Mouse (Mus musculus) lung, postnatal 0 days (tissue): Measurements from ENCODE around the gene Ergic1. TPM values are rescaled to one million over a fixed set of nuclear protein-coding genes. Genes with fewer than 3 reads are reported as not detected.

Source experiments
- ATAC-seq: fragments of 200-750 bp; cut with Nextera tagmentation; 2 replicates; pipeline ENCODE4 v1.8.0; 2017; ENCODE audit warnings: moderate library complexity
- DNase-seq: peaks from one replicate; pipeline ENCODE4 v3.0.0-alpha.2; 2016; ENCODE audit warnings: low spot score
- H3K27ac ChIP-seq: fragments of 300-500 bp; sonication (generic); 2 replicates; pipeline ENCODE4 v1.5.1; 2014; ENCODE audit warnings: antibody characterized with exemption, mild to moderate bottlenecking, low read length, mixed read lengths
- H3K27me3 ChIP-seq: fragments of 300-500 bp; sonication (generic); replicated peaks from 2 replicates; pipeline ENCODE4 v1.6.1; 2014; ENCODE audit warnings: low read length, mixed read lengths; ENCODE audit not compliant: insufficient read depth
- H3K36me3 ChIP-seq: fragments of 300-500 bp; sonication (generic); 2 replicates; pipeline ENCODE4 v1.6.1; 2014; ENCODE audit warnings: low read length, mixed read lengths; ENCODE audit not compliant: insufficient read depth
- H3K4me1 ChIP-seq: fragments of 300-500 bp; sonication (generic); 2 replicates; pipeline ENCODE4 v1.6.1; 2014; ENCODE audit warnings: antibody characterized with exemption, low read depth, low read length, mixed read lengths; ENCODE audit not compliant: insufficient read depth
- H3K4me2 ChIP-seq: fragments of 300-500 bp; sonication (generic); replicated peaks from 2 replicates; pipeline ENCODE4 v1.6.1; 2014; ENCODE audit warnings: low read depth, mild to moderate bottlenecking, low read length, moderate library complexity, mixed read lengths
- H3K4me3 ChIP-seq: fragments of 300-500 bp; sonication (generic); 2 replicates; pipeline ENCODE4 v1.5.1; 2014; ENCODE audit warnings: low read depth, low read length
- H3K9ac ChIP-seq: fragments of 300-500 bp; sonication (generic); replicated peaks from 2 replicates; pipeline ENCODE4 v1.6.1; 2014; ENCODE audit warnings: low read depth, mild to moderate bottlenecking
- H3K9me3 ChIP-seq: fragments of 300-500 bp; sonication (generic); 2 replicates; pipeline ENCODE4 v1.6.1; 2016; ENCODE audit warnings: low read length, mixed read lengths
- CTCF ChIP-seq: IDR thresholded peaks from 2 replicates; pipeline ENCODE4 v1.5.1; 2016; ENCODE audit warnings: antibody characterized with exemption, mild to moderate bottlenecking
- EP300 ChIP-seq: IDR thresholded peaks from 2 replicates; pipeline ENCODE4 v1.6.1; 2016; ENCODE audit warnings: antibody characterized with exemption, mild to moderate bottlenecking, control low read depth
- WGBS: fragments of 180-500 bp; shearing (Covaris S2); extraction: QIAGEN DNeasy Blood & Tissue Kit; methylation state at CpG from one replicate; pipeline ENCODE4 v1.1.7; 2014; 5-methylcytosine and 5-hydroxymethylcytosine counted together
- microRNA-seq: library from miRNA; unstranded; fragments of <30 nt; microRNA quantifications from one replicate; pipeline ENCODE4, GENCODE M21; 2016
- polyA plus RNA-seq: library from polyadenylated mRNA; unstranded; fragments of >200 nt; fragmentation: Nextera tagmentation; extraction: Ambion mirVana; gene quantifications from 2 replicates; pipeline ENCODE4 v1.2.1, GENCODE M21; 2015

Gene Ergic1
- polyA plus RNA-seq, 1 experiment from 2014 or later, result 50.6 TPM

DNA sequence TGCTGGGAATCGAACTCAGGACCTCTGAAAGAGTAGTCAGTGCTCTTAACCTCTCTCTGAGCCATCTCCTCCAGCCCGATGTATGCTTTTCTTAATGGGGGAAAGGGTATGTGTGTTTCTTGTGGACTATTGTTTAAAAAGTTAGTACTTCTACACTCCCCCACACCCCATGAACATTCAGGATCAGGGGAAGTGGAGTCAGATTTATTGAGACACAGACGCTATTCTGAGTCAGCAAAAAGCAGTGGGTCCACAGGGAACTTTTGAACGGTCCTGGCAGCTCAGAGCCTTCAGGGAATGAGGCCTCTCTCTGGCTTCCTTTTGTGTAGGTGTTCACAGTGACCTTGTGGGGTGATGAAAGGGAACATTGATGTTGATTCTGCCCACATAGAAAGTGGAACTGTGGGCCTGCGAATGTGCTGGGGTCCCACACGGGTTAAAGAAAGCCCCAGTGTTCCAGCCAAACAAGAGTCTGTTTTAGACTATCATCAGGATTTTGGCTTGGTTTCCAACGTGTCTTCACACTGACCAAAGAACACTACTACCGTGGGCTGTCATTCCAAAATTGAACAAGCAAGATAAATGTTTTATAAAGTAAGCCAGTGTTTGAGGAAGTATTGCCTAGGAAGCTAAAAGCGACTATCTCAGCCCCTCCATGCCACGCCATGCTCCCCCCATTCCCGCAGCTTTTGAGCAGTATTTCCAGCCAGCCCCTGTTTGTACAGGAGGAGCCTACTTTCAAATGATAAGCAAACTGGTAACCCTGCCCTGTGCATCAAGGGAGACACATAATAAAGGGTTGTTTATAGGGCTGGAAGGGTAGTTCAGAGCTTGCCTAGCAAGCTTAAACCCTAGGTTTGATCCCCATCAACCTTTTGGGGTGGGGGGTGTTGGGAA, 144.4 kb downstream of the Ergic1 start:
- Histone ChIP-seq H3K27ac (no peak overlapping the region), H3K27me3 (no peaks in the 10 kb centered on the region), H3K36me3 (no peaks in the 10 kb centered on the region), H3K9ac (no peak overlapping the region), H3K4me2 (no peak overlapping the region), H3K9me3 (no peaks in the 10 kb centered on the region), H3K4me1 (no peaks in the 10 kb centered on the region), H3K4me3 (no peak overlapping the region)
- TF ChIP-seq CTCF, result no peak
- no peak for TF ChIP-seq EP300
- WGBS, result 61% methylated on average over 11 of the region's 11 CpGs
- DNase-seq (no peak), ATAC-seq (no peak)

Small RNA genes within 50 kb of the gene (microRNA-seq; reads per million reads assigned to microRNA genes)
- gene Gm22420, result not detected

Other genes with a start within 250 kb of the Ergic1 start
- gene Neurl1b, start 146.7 kb upstream of the Ergic1 start, polyA plus RNA-seq, result 0.98 and 1.5 TPM in 2 replicates
- 68.4 and 79.3 TPM in 2 replicates for gene Dusp1, start 639 bp downstream of the Ergic1 start, polyA plus RNA-seq
- gene Atp6v0e, start 101.7 kb downstream of the Ergic1 start, polyA plus RNA-seq, result 330 and 382 TPM in 2 replicates
- 37.2 and 38.7 TPM in 2 replicates for gene Crebrf, start 154.2 kb downstream of the Ergic1 start, polyA plus RNA-seq
- 22.6 and 23.7 TPM in 2 replicates for gene Bnip1, start 219.6 kb downstream of the Ergic1 start, polyA plus RNA-seq